Mouse (Mus musculus): ENCODE data around the gene Muc4.

Gene Muc4

DNA sequence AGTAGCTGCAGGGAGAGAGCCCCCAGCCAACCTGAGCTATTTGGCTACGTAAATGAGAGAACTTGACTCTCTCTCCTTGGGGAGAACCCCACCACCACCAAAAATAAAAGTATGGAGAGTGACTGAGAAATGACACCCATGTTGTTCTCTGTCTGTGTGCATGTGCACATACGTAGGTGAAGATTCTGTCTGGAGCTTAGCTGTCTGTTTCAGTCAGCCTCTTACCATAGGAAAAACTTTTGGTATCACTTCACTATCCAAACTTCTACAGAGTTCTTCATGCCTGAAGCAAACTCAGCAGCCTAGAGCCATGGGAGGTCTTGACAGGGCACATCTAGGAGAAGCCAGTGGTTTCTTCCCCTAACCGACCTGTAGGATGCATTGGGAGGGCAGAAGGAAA, 2.5 kb upstream of the Muc4 start:
- Histone ChIP-seq H3K4me3 (replicated peaks; ENCODE audit: low read length) (no peak overlapping the region), H3K27me3 (ENCODE audit: insufficient read depth, low read length) (no peaks in the 10 kb centered on the region), H3K36me3 (ENCODE audit: insufficient read depth, low read length) (no peaks in the 10 kb centered on the region), H3K9me3 (ENCODE audit: low read length) (no peaks in the 10 kb centered on the region), H3K4me1 (replicated peaks; ENCODE audit: low read depth, low read length) (peaks cover 12% of the 10 kb centered on the region)
- TF ChIP-seq POU5F1 (IDR thresholded peaks at IDR 0.05; ENCODE audit: borderline replicate concordance, low read length) (no peak), NANOG (IDR thresholded peaks at IDR 0.05; ENCODE audit: borderline replicate concordance, low read length) (no peak), CTCF (conservative IDR thresholded peaks at IDR 0.05; ENCODE audit: low read length) (no peak)

- Histone ChIP-seq H3K36me3 (ENCODE audit: insufficient read depth, low read length) (no peaks in the 10 kb centered on the region), H3K9me3 (ENCODE audit: low read length) (no peaks in the 10 kb centered on the region)
- TF ChIP-seq NANOG (IDR thresholded peaks at IDR 0.05; ENCODE audit: borderline replicate concordance, low read length) = no peak
- TF ChIP-seq POU5F1 (IDR thresholded peaks at IDR 0.05; ENCODE audit: borderline replicate concordance, low read length) = no peak
- no peak for TF ChIP-seq CTCF (conservative IDR thresholded peaks at IDR 0.05; ENCODE audit: low read length)
Observed at GRCm38 (mm10) chr16:32736022-32736421, 336 bp downstream of the Muc4 start.

GRCm38 (mm10) chr16:32740003-32740663, 4.4 kb downstream of the Muc4 start:
- 0 out of 2 replicates have a peak overlapping the region, but pooled peaks have one; percentile 1 for H3K4me3 ChIP-seq (replicated peaks; ENCODE audit: low read length)
- H3K4me1 ChIP-seq (replicated peaks; ENCODE audit: low read depth, low read length) = peaks cover 44% of the 10 kb centered on the region
- peaks cover 9% of the 10 kb centered on the region; the same call in 1 of the 2 replicates for H3K27me3 ChIP-seq (ENCODE audit: insufficient read depth, low read length)
- H3K36me3 ChIP-seq (ENCODE audit: insufficient read depth, low read length) = no peaks in the 10 kb centered on the region
- TF ChIP-seq NANOG (IDR thresholded peaks at IDR 0.05; ENCODE audit: borderline replicate concordance, low read length) (no peak), POU5F1 (IDR thresholded peaks at IDR 0.05; ENCODE audit: borderline replicate concordance, low read length) (no peak), CTCF (conservative IDR thresholded peaks at IDR 0.05; ENCODE audit: low read length) (no peak)
- H3K9me3 ChIP-seq (ENCODE audit: low read length) = no peaks in the 10 kb centered on the region

More at GRCm38 (mm10) chr16:32736022-32736421, 336 bp downstream of the Muc4 start:
- Histone ChIP-seq H3K4me1 (replicated peaks; ENCODE audit: low read depth, low read length) (peaks cover 36% of the 10 kb centered on the region), H3K4me3 (replicated peaks; ENCODE audit: low read length) (no peak overlapping the region), H3K27me3 (ENCODE audit: insufficient read depth, low read length) (0 out of 2 replicates have a peak, but pooled peaks cover 7% of the 10 kb centered on the region)

DNA sequence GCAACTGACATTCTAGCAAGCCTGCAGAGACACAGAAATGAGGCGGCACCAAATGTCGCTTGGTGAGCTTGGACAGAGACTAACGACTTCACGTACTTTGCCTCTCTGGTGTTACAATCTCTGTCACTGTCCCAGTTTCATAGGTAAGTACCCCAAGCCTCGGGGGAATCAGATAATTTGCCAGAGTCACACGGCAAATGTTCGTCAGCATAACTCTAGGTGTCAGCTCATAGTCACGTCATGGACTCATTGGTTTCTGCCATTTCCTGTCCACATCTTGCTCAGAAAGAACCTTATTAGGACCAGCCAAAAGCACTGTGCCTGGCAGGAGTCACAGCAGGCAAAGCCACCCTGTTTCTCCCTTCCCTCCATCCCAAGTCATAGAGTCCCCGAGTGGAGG, 5.7 kb downstream of the Muc4 start:
- H3K36me3 ChIP-seq (ENCODE audit: insufficient read depth, low read length) = no peaks in the 10 kb centered on the region
- H3K27me3 ChIP-seq (ENCODE audit: insufficient read depth, low read length) = peaks cover 9% of the 10 kb centered on the region; the same call in 1 of the 2 replicates
- H3K9me3 ChIP-seq (ENCODE audit: low read length) = no peaks in the 10 kb centered on the region
- peaks cover 44% of the 10 kb centered on the region for H3K4me1 ChIP-seq (replicated peaks; ENCODE audit: low read depth, low read length)
- H3K4me3 ChIP-seq (replicated peaks; ENCODE audit: low read length) = no peak overlapping the region
- TF ChIP-seq NANOG (IDR thresholded peaks at IDR 0.05; ENCODE audit: borderline replicate concordance, low read length) (no peak), CTCF (conservative IDR thresholded peaks at IDR 0.05; ENCODE audit: low read length) (no peak), POU5F1 (IDR thresholded peaks at IDR 0.05; ENCODE audit: borderline replicate concordance, low read length) (no peak)

DNA sequence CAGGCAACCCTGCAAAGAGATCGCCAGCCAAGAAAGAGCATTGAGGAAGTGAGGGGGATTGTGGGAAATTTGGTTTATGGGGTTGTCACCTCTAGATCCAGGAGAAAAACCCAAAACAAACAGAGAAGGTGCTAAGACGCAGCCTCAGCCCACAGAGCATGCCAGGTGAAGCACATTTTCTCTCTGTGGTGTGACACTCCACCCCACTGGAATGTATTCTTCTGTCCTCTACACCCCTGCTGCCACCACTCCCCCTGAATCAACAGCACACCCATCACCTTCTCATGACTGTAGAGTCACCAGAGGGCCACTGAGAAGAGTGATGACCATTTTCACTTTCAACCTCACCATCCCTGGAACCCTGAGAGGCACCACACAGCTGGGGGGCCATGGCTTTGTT, 7.0 kb downstream of the Muc4 start:
- TF ChIP-seq POU5F1 (IDR thresholded peaks at IDR 0.05; ENCODE audit: borderline replicate concordance, low read length) (no peak), CTCF (conservative IDR thresholded peaks at IDR 0.05; ENCODE audit: low read length) (no peak), NANOG (IDR thresholded peaks at IDR 0.05; ENCODE audit: borderline replicate concordance, low read length) (no peak)

GRCm38 (mm10) chr16:32745852-32746251, 10.2 kb downstream of the Muc4 start:
- no peaks in the 10 kb centered on the region for H3K36me3 ChIP-seq (ENCODE audit: insufficient read depth, low read length)
- H3K27me3 ChIP-seq (ENCODE audit: insufficient read depth, low read length) = peaks cover 2% of the 10 kb centered on the region; the same call in 1 of the 2 replicates
- no peak for TF ChIP-seq CTCF (conservative IDR thresholded peaks at IDR 0.05; ENCODE audit: low read length)
- no peak for TF ChIP-seq POU5F1 (IDR thresholded peaks at IDR 0.05; ENCODE audit: borderline replicate concordance, low read length)
- no peak for TF ChIP-seq NANOG (IDR thresholded peaks at IDR 0.05; ENCODE audit: borderline replicate concordance, low read length)
- peaks cover 22% of the 10 kb centered on the region for H3K4me1 ChIP-seq (replicated peaks; ENCODE audit: low read depth, low read length)
- H3K9me3 ChIP-seq (ENCODE audit: low read length) = no peaks in the 10 kb centered on the region
- no peak overlapping the region for H3K4me3 ChIP-seq (replicated peaks; ENCODE audit: low read length)

More for the DNA sequence above, 7.0 kb downstream of the Muc4 start:
- H3K9me3 ChIP-seq (ENCODE audit: low read length) = no peaks in the 10 kb centered on the region
- H3K27me3 ChIP-seq (ENCODE audit: insufficient read depth, low read length) = peaks cover 9% of the 10 kb centered on the region; the same call in 1 of the 2 replicates
- H3K4me3 ChIP-seq (replicated peaks; ENCODE audit: low read length) = no peak overlapping the region
- H3K36me3 ChIP-seq (ENCODE audit: insufficient read depth, low read length) = no peaks in the 10 kb centered on the region
- peaks cover 44% of the 10 kb centered on the region for H3K4me1 ChIP-seq (replicated peaks; ENCODE audit: low read depth, low read length)

- no peaks in the 10 kb centered on the region for H3K36me3 ChIP-seq (ENCODE audit: insufficient read depth, low read length)
- no peak for TF ChIP-seq NANOG (IDR thresholded peaks at IDR 0.05; ENCODE audit: borderline replicate concordance, low read length)
- TF ChIP-seq POU5F1 (IDR thresholded peaks at IDR 0.05; ENCODE audit: borderline replicate concordance, low read length) = no peak
- TF ChIP-seq CTCF (conservative IDR thresholded peaks at IDR 0.05; ENCODE audit: low read length) = no peak
- no peaks in the 10 kb centered on the region for H3K9me3 ChIP-seq (ENCODE audit: low read length)
- no peak overlapping the region for H3K4me3 ChIP-seq (replicated peaks; ENCODE audit: low read length)
- H3K4me1 ChIP-seq (replicated peaks; ENCODE audit: low read depth, low read length) = peaks cover 5% of the 10 kb centered on the region; the same call in 1 of the 2 replicates
- H3K27me3 ChIP-seq (ENCODE audit: insufficient read depth, low read length) = no peaks in the 10 kb centered on the region
Observed at GRCm38 (mm10) chr16:32750242-32751127, 14.8 kb downstream of the Muc4 start.

GRCm38 (mm10) chr16:32764550-32764949, 28.9 kb downstream of the Muc4 start:
- Histone ChIP-seq H3K9me3 (ENCODE audit: low read length) (peaks cover 5% of the 10 kb centered on the region; the same call in 1 of the 2 replicates), H3K27me3 (ENCODE audit: insufficient read depth, low read length) (no peaks in the 10 kb centered on the region), H3K4me3 (replicated peaks; ENCODE audit: low read length) (no peak overlapping the region), H3K36me3 (ENCODE audit: insufficient read depth, low read length) (no peaks in the 10 kb centered on the region), H3K4me1 (replicated peaks; ENCODE audit: low read depth, low read length) (peaks cover 16% of the 10 kb centered on the region)
- TF ChIP-seq NANOG (IDR thresholded peaks at IDR 0.05; ENCODE audit: borderline replicate concordance, low read length) (no peak), POU5F1 (IDR thresholded peaks at IDR 0.05; ENCODE audit: borderline replicate concordance, low read length) (no peak), CTCF (conservative IDR thresholded peaks at IDR 0.05; ENCODE audit: low read length) (no peak)

Measured in E14TG2a.4 (cell line).